Mouse (Mus musculus): ENCODE data around the gene Birc5. TPM values are rescaled to one million over a fixed set of nuclear protein-coding genes. Genes with fewer than 3 reads are reported as not detected.

Gene Birc5
- total and polyA plus RNA-seq, 2 experiments from 2014 or later, result 6.0 to 13.2 TPM

DNA sequence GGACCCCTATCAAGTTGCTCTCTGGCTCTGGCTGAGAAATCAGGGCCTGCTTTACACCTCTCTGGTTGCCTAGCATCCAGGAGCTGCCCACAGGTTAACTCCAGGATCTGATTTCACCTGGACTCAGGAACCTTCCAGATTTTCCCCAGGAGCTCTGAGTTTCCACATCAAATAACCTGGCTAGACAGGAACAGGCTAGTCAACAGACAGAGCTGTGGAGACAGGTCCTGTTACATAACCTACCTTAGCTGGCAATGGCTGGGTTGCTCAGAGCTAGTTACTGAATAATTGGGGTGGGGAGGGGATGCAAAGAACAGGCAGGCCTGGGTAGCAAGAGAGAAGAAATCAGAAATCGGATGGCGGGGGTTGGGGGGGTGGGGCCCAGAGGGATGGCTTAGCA lies 4.1 kb upstream of the Birc5 start:
- no peak overlapping the region for H3K4me3 ChIP-seq (ENCODE audit: low read depth, low read length)
- WGBS, result 67% methylated on average over 2 of the region's 2 CpGs
- peaks cover 5% of the 10 kb centered on the region for H3K4me1 ChIP-seq (ENCODE audit: insufficient read depth, low read length)
- H3K27me3 ChIP-seq (ENCODE audit: insufficient read depth, low read length), result no peaks in the 10 kb centered on the region
- no peak for TF ChIP-seq CTCF (IDR thresholded peaks at IDR 0.05)
- H3K9ac ChIP-seq (replicated peaks; ENCODE audit: low read length, poor library complexity, severe bottlenecking), result no peak overlapping the region
- no peak overlapping the region for H3K4me2 ChIP-seq (ENCODE audit: low read depth, low read length, poor library complexity, severe bottlenecking)
- H3K36me3 ChIP-seq (ENCODE audit: insufficient read depth, low read length), result no peaks in the 10 kb centered on the region
- H3K9me3 ChIP-seq (ENCODE audit: low read length), result no peaks in the 10 kb centered on the region
- H3K27ac ChIP-seq (ENCODE audit: low read depth, low read length), result no peak overlapping the region
- ATAC-seq (ENCODE audit: low FRiP score), result no peak
- no peak for DNase-seq (ENCODE audit: low spot score)

DNA sequence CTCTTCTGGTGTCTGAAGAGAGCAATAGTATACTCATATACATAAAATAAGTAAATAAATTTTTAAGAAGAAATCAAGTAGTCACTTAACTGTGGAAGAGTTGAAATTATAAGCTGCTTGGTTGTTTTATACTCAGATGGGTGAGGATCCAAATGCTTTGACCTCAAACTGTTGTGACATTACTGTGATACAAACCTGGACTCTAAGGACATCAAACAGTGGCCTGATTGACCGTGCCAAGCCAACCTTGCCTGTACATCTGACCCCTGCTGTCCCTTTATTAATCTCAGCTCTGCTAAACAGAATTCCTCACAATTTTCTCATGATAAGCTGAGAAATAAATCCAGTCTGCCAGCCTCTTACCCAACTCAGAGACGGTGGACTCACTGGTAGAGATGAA lies 3.4 kb upstream of the Birc5 start:
- no peak for ATAC-seq (ENCODE audit: low FRiP score)
- H3K4me3 ChIP-seq (ENCODE audit: low read depth, low read length), result no peak overlapping the region
- no peaks in the 10 kb centered on the region for H3K9me3 ChIP-seq (ENCODE audit: low read length)
- no peak for TF ChIP-seq CTCF (IDR thresholded peaks at IDR 0.05)
- H3K4me2 ChIP-seq (ENCODE audit: low read depth, low read length, poor library complexity, severe bottlenecking), result no peak overlapping the region
- peaks cover 5% of the 10 kb centered on the region for H3K4me1 ChIP-seq (ENCODE audit: insufficient read depth, low read length)
- DNase-seq (ENCODE audit: low spot score), result no peak
- 81% methylated on average over 2 of the region's 2 CpGs for WGBS
- H3K27ac ChIP-seq (ENCODE audit: low read depth, low read length), result no peak overlapping the region
- H3K36me3 ChIP-seq (ENCODE audit: insufficient read depth, low read length), result no peaks in the 10 kb centered on the region
- no peaks in the 10 kb centered on the region for H3K27me3 ChIP-seq (ENCODE audit: insufficient read depth, low read length)
- H3K9ac ChIP-seq (replicated peaks; ENCODE audit: low read length, poor library complexity, severe bottlenecking), result no peak overlapping the region

DNA sequence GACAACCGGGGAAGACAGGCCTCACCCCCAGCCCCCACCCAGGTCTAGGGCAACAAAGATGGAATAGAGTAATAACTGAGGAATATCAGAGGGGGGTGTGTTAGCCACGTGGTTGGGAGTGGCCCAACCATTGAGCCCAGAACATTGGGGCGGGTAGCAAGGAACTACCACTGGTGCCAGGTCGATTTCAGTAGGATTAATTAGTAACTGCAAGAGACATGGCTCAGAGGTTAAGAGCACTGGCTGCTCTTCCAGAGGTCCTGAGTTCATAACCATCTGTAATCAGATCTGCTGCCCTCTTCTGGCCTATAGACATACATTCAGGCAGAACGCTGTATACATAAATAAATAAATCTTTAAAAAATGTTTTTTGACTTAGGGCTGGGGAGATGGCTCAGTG lies 2.4 kb upstream of the Birc5 start:
- Histone ChIP-seq H3K9me3 (ENCODE audit: low read length) (no peaks in the 10 kb centered on the region), H3K4me1 (ENCODE audit: insufficient read depth, low read length) (peaks cover 5% of the 10 kb centered on the region), H3K4me2 (ENCODE audit: low read depth, low read length, poor library complexity, severe bottlenecking) (no peak overlapping the region), H3K9ac (replicated peaks; ENCODE audit: low read length, poor library complexity, severe bottlenecking) (no peak overlapping the region), H3K27me3 (ENCODE audit: insufficient read depth, low read length) (no peaks in the 10 kb centered on the region), H3K4me3 (ENCODE audit: low read depth, low read length) (no peak overlapping the region), H3K27ac (ENCODE audit: low read depth, low read length) (no peak overlapping the region), H3K36me3 (ENCODE audit: insufficient read depth, low read length) (no peaks in the 10 kb centered on the region)
- 61% methylated on average over 5 of the region's 5 CpGs for WGBS
- TF ChIP-seq CTCF (IDR thresholded peaks at IDR 0.05), result peak; percentile 54
- no peak for DNase-seq (ENCODE audit: low spot score)
- no peak for ATAC-seq (ENCODE audit: low FRiP score)

DNA sequence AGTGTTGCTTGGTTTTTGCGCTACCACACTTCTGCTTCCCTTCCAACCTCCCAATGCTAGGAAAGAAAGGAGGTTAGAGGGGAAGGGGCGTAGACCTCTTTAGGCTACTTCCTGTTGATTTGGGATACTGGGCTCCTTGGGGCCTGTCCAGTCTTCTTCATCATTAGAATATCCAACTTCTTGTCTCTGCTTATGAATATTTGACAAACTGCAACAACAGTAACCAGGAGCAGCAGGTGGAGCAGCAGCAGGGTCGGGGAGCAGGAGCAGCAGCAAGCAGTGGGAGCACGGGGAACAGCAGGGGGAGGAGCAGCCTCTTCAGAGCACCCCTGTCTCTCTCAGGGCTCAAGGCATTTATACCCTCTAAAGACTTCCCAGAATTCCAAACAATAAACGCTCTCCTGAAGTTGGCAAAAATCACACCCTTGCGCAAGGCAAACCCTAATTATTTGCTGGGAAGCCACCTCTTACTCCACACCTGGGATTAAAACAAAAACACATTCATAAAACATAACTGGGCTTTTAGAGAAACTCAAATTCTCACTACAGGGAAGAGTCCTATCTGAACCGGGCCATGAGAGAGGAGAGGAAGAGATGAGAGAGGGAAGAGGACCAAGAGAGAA lies 1.3 kb upstream of the Birc5 start:
- Histone ChIP-seq H3K9me3 (ENCODE audit: low read length) (no peaks in the 10 kb centered on the region), H3K36me3 (ENCODE audit: insufficient read depth, low read length) (no peaks in the 10 kb centered on the region), H3K4me3 (ENCODE audit: low read depth, low read length) (no peak overlapping the region), H3K27me3 (ENCODE audit: insufficient read depth, low read length) (no peaks in the 10 kb centered on the region), H3K4me1 (ENCODE audit: insufficient read depth, low read length) (peaks cover 5% of the 10 kb centered on the region), H3K9ac (replicated peaks; ENCODE audit: low read length, poor library complexity, severe bottlenecking) (peak overlapping the region; percentile 93; the same call in 1 of the 2 replicates), H3K27ac (ENCODE audit: low read depth, low read length) (peak overlapping the region; percentile 99), H3K4me2 (ENCODE audit: low read depth, low read length, poor library complexity, severe bottlenecking) (peak overlapping the region; percentile 95)
- DNase-seq (ENCODE audit: low spot score), result no peak
- ATAC-seq (ENCODE audit: low FRiP score), result no peak
- 82% methylated on average over 7 of the region's 7 CpGs for WGBS
- no peak for TF ChIP-seq CTCF (IDR thresholded peaks at IDR 0.05)

DNA sequence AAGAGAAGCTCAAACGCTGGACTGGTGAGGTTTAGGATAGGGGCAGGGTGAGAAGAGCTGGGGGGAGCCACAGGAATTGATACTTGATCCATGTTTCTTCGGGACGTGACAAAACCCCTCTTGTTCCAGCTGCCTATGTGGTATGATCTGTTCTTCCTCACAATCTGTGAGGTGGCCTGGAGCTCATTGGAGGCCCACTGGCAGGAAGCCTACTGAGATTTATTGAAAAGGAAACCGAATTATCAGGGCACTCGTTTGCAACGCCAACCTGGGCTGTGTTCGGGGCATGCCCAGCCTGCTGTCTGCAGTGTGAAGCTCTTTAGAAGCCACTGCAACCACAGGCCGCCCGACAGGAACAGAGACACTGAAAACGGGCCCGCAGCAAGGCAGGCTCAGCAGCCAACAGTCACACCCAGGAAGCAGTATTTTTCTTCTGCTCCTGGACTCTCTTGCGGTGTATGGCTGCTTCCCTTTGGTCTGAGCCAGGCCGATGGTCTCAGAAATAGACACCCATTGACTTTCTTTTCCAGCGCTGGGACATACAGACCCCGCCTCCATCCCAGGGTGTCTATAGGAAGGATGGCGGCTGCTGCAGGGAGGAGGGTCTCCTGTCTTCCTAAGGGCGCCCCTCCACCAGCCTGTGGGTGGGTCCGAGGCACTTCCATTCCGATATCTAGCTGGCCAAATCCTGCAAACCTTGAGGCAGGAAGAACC lies 623 bp upstream of the Birc5 start:
- Histone ChIP-seq H3K27ac (ENCODE audit: low read depth, low read length) (peak overlapping the region; percentile 99), H3K27me3 (ENCODE audit: insufficient read depth, low read length) (no peaks in the 10 kb centered on the region), H3K9ac (replicated peaks; ENCODE audit: low read length, poor library complexity, severe bottlenecking) (peak overlapping the region; percentile 93), H3K4me3 (ENCODE audit: low read depth, low read length) (peak overlapping the region; percentile 60), H3K36me3 (ENCODE audit: insufficient read depth, low read length) (no peaks in the 10 kb centered on the region), H3K4me1 (ENCODE audit: insufficient read depth, low read length) (peaks cover 5% of the 10 kb centered on the region), H3K9me3 (ENCODE audit: low read length) (no peaks in the 10 kb centered on the region), H3K4me2 (ENCODE audit: low read depth, low read length, poor library complexity, severe bottlenecking) (peak overlapping the region; percentile 95)
- WGBS, result 10% methylated on average over 19 of the region's 19 CpGs
- no peak for DNase-seq (ENCODE audit: low spot score)
- ATAC-seq (ENCODE audit: low FRiP score), result peak; percentile 81
- no peak for TF ChIP-seq CTCF (IDR thresholded peaks at IDR 0.05)

DNA sequence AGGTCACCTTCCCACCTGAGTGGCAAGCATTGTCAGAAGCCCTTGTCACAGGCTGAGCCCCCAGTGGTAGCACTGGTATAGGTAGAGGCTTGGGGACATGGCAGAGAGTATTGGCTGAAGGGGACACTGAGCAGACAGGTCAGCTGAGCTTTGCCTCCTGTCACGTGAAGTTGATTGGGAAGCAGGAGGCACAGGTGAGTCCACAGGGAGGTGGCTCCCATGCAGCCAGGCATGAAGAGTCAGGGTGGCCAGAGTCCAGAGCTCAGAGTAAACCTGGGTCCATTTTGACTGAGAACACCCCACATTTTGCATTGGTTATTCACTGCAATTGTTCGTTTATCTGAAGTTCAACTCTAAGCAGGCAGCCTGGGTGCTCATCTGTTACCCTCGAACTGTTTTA lies 3.8 kb downstream of the Birc5 start:
- 91% methylated on average over 3 of the region's 3 CpGs for WGBS
- H3K4me2 ChIP-seq (ENCODE audit: low read depth, low read length, poor library complexity, severe bottlenecking), result no peak overlapping the region
- peaks cover 5% of the 10 kb centered on the region for H3K4me1 ChIP-seq (ENCODE audit: insufficient read depth, low read length)
- no peak overlapping the region for H3K27ac ChIP-seq (ENCODE audit: low read depth, low read length)
- H3K9me3 ChIP-seq (ENCODE audit: low read length), result no peaks in the 10 kb centered on the region
- no peaks in the 10 kb centered on the region for H3K27me3 ChIP-seq (ENCODE audit: insufficient read depth, low read length)
- ATAC-seq (ENCODE audit: low FRiP score) (no peak), DNase-seq (ENCODE audit: low spot score) (no peak)
- TF ChIP-seq CTCF (IDR thresholded peaks at IDR 0.05), result no peak
- no peak overlapping the region for H3K4me3 ChIP-seq (ENCODE audit: low read depth, low read length)
- H3K36me3 ChIP-seq (ENCODE audit: insufficient read depth, low read length), result no peaks in the 10 kb centered on the region
- no peak overlapping the region for H3K9ac ChIP-seq (replicated peaks; ENCODE audit: low read length, poor library complexity, severe bottlenecking)
